Mouse (Mus musculus) midbrain, embryonic 14.5 days (tissue): ENCODE measurements around the gene Cd164. TPM values are rescaled to one million over a fixed set of nuclear protein-coding genes. Genes with fewer than 3 reads are reported as not detected.

Experiments
- ATAC-seq: fragments of 200-750 bp; cut with Nextera tagmentation; 2 replicates; pipeline ENCODE4 v1.8.0; 2017; ENCODE audit warnings: moderate number of reproducible peaks, moderate library complexity; ENCODE audit not compliant: low FRiP score, low TSS enrichment
- DNase-seq: peaks from one replicate; pipeline ENCODE4 v3.0.0-alpha.2; 2015
- H3K27ac ChIP-seq: fragments of 300-500 bp; sonication (generic); replicated peaks from 2 replicates; pipeline ENCODE4 v1.5.1; 2014; ENCODE audit warnings: mild to moderate bottlenecking, low read depth, low read length, moderate library complexity
- H3K27me3 ChIP-seq: fragments of 300-500 bp; sonication (generic); 2 replicates; pipeline ENCODE4 v1.6.1; 2014; ENCODE audit warnings: low read length, control low read depth, mixed read lengths; ENCODE audit not compliant: control insufficient read depth, insufficient read depth
- H3K36me3 ChIP-seq: fragments of 300-500 bp; sonication (generic); 2 replicates; pipeline ENCODE4 v1.6.1; 2014; ENCODE audit warnings: low read length, control low read depth; ENCODE audit not compliant: control insufficient read depth, insufficient read depth
- H3K4me1 ChIP-seq: fragments of 300-500 bp; sonication (generic); 2 replicates; pipeline ENCODE4 v1.6.1; 2014; ENCODE audit warnings: mild to moderate bottlenecking, antibody characterized with exemption, low read length, control low read depth; ENCODE audit not compliant: control insufficient read depth, insufficient read depth
- H3K4me2 ChIP-seq: fragments of 300-500 bp; sonication (generic); 2 replicates; pipeline ENCODE4 v1.6.1; 2014; ENCODE audit warnings: mild to moderate bottlenecking, low read length, moderate library complexity
- H3K4me3 ChIP-seq: fragments of 300-500 bp; sonication (generic); replicated peaks from 2 replicates; pipeline ENCODE4 v1.5.1; 2014; ENCODE audit warnings: low read depth, low read length
- H3K9ac ChIP-seq: fragments of 300-500 bp; sonication (generic); replicated peaks from 2 replicates; pipeline ENCODE4 v1.6.1; 2014; ENCODE audit warnings: mild to moderate bottlenecking, low read length, moderate library complexity
- H3K9me3 ChIP-seq: fragments of 300-500 bp; sonication (generic); 2 replicates; pipeline ENCODE4 v1.6.1; 2016; ENCODE audit warnings: low read length, control low read depth, mixed read lengths; ENCODE audit not compliant: control insufficient read depth
- WGBS: fragments of 180-500 bp; shearing (Covaris S2); extraction: QIAGEN DNeasy Blood & Tissue Kit; methylation state at CpG from one replicate; pipeline ENCODE4 v1.1.7; 2014; 5-methylcytosine and 5-hydroxymethylcytosine counted together
- polyA plus RNA-seq: library from polyadenylated mRNA; unstranded; fragments of >200 nt; fragmentation: Nextera tagmentation; extraction: Ambion mirVana; gene quantifications from 2 replicates; pipeline ENCODE4 v1.2.1, GENCODE M21; 2014

The Cd164 gene
- polyA plus RNA-seq, 1 experiment from 2014 or later = 63.8 TPM

DNA sequence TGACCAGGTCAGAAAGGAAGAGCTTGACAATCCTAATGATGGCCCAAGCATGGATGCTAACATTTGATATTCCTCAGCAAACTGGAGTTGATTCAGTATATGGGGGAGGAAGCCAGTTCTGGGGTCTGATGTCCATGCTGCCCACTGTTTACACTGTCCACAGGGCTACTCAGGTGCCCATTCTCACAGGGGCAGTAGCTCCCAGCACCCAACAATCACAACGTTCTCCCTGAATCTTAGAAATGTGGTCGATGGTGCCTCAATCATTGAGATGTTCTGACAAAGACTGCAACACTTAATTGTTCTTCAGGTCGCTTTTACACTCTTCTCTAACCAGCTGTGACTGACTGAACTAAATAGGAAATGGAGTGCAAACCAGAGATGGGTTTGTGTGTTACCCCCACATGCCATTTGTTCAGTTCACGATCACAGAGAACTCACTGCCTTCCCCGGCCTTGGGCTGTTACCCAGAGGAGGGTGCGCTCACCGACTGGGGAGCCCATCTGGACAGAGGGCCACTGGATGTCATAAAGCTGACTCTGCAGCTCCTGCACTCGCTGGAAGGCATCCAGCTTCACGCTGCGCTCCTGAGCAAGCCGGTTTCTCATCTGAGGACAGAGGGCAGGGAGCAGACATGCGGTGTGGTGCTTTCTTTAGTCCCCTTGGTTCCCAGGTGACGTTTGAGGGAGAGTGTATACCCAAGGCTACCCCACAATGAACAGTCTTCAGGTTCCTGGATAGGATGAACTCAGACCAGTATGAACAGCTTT is 27.4 kb downstream of the Cd164 start:
- H3K4me3 ChIP-seq = no peak overlapping the region
- no peak for ATAC-seq
- H3K9ac ChIP-seq = no peak overlapping the region
- H3K4me1 ChIP-seq = peaks cover 7% of the 10 kb centered on the region; the same call in 1 of the 2 replicates
- H3K4me2 ChIP-seq = no peak overlapping the region
- 72% methylated on average over 13 of the region's 13 CpGs for WGBS
- DNase-seq = no peak
- H3K27me3 ChIP-seq = 0 out of 2 replicates have a peak, but pooled peaks cover 4% of the 10 kb centered on the region
- no peak overlapping the region for H3K27ac ChIP-seq
- H3K9me3 ChIP-seq = 0 out of 2 replicates have a peak, but pooled peaks cover 5% of the 10 kb centered on the region
- H3K36me3 ChIP-seq = no peaks in the 10 kb centered on the region

DNA sequence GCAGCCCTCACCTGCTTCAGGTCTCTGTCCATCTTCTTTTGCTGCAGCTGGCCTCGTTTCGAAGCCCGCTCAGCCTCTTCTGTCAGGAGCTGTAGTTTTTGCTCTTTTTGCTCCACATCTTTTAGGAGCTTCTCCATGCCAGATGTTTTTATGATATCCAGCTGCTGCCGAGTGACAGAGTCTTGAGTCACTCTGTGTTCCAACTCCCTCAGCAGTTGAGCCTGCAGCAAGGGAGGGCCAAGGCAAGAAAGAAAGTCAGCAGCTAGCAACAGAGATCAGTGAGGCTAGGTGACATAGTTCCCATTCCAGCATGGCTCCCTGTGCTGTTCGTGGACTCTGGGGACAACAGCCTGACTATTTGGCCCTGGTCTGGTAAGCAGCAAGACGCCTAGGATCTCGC is 31.5 kb downstream of the Cd164 start:
- Histone ChIP-seq H3K27ac (no peak overlapping the region), H3K36me3 (no peaks in the 10 kb centered on the region), H3K4me3 (no peak overlapping the region), H3K27me3 (no peaks in the 10 kb centered on the region), H3K4me1 (no peaks in the 10 kb centered on the region), H3K4me2 (no peak overlapping the region), H3K9me3 (0 out of 2 replicates have a peak, but pooled peaks cover 5% of the 10 kb centered on the region), H3K9ac (no peak overlapping the region)
- DNase-seq (no peak), ATAC-seq (no peak)
- WGBS = 87% methylated on average over 7 of the region's 7 CpGs

DNA sequence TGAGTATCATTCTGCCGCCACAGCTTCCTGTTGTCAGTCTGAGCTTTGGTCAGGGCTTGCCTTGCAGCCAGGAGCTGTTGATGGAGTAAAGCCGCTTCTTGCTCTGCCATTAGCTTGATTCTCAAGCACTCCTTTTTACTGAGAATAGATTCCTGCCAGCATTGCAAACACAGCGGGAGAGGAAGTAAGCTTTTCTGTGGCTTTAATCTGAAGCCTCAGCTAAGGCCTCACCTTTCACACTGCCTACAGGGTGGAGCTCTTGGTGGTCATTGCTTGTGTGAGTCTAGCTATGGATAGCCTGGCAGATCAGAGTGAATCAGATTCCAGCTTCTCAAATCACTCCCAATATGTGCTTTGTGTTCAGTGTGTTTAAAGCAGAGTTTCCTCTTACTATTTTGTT is 33.1 kb downstream of the Cd164 start:
- no peaks in the 10 kb centered on the region for H3K27me3 ChIP-seq
- DNase-seq (no peak), ATAC-seq (no peak)
- no peak overlapping the region for H3K27ac ChIP-seq
- no peak overlapping the region for H3K4me2 ChIP-seq
- no peak overlapping the region for H3K4me3 ChIP-seq
- no peak overlapping the region for H3K9ac ChIP-seq
- 14% methylated on average over 3 of the region's 3 CpGs for WGBS
- 0 out of 2 replicates have a peak, but pooled peaks cover 5% of the 10 kb centered on the region for H3K9me3 ChIP-seq
- H3K4me1 ChIP-seq = no peaks in the 10 kb centered on the region
- H3K36me3 ChIP-seq = no peaks in the 10 kb centered on the region

DNA sequence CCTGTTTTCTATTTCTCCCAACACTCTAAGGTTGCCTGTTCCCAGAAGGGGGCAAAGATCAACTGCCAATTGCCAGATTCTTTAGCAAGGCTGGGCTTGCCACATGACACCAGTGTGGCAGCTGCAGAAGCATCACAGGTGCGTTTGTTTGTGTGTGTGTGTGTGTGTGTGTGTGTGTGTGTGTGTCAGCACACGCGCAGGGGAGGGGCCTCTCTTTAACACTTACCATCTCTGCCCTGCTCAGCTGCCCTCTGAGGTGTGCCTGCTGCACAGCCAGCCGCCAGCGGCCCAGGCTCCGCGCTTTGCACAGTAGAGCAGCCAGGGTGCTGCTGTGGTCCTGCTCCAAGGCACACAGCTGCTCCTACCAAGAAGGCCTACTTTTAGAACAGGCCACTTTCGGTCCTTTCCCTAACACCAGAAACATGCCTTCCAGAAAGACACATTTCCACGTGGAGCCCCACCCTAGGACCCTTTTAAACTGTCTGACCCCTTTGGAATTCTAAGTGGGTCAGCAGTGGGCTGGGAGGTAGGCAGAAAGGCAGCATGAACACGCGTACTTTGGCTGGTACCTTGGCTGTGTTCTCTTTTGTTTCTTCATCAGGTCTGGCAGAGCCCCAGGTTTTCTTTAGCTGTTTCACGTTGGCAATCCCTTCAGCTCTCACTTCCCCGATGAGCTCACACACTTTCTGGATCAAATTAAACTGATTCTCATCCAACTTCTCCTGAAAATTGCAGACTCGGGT is 33.8 kb downstream of the Cd164 start:
- no peak for ATAC-seq
- Histone ChIP-seq H3K27me3 (no peaks in the 10 kb centered on the region), H3K4me3 (no peak overlapping the region), H3K4me1 (no peaks in the 10 kb centered on the region), H3K9me3 (0 out of 2 replicates have a peak, but pooled peaks cover 5% of the 10 kb centered on the region), H3K9ac (no peak overlapping the region), H3K4me2 (no peak overlapping the region), H3K27ac (no peak overlapping the region), H3K36me3 (no peaks in the 10 kb centered on the region)
- DNase-seq = peak; percentile 19
- 44% methylated on average over 14 of the region's 14 CpGs for WGBS

DNA sequence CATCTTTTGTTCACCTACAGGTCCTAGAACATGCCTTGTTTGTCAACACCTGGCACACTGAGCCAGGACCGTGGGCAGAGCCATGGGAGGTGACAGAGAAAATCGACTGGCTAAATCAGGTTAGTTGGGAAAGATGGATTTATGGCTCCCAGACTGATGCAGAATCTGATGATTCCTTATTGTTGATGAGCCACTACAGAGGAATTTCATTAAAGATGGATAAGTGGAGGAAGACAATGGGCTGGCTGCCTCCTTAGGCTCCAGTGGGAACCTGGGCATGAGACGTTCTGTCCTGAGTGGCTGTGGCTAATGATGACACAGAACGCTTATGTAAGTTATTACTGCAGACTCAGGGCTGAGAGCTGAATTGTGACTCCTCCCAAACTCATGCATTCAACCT is 34.5 kb downstream of the Cd164 start:
- Histone ChIP-seq H3K9me3 (0 out of 2 replicates have a peak, but pooled peaks cover 5% of the 10 kb centered on the region), H3K36me3 (no peaks in the 10 kb centered on the region), H3K27me3 (no peaks in the 10 kb centered on the region), H3K27ac (no peak overlapping the region), H3K4me1 (no peaks in the 10 kb centered on the region), H3K4me3 (no peak overlapping the region), H3K9ac (no peak overlapping the region), H3K4me2 (no peak overlapping the region)
- DNase-seq = no peak
- 81% methylated on average over 4 of the region's 4 CpGs for WGBS
- no peak for ATAC-seq

DNA sequence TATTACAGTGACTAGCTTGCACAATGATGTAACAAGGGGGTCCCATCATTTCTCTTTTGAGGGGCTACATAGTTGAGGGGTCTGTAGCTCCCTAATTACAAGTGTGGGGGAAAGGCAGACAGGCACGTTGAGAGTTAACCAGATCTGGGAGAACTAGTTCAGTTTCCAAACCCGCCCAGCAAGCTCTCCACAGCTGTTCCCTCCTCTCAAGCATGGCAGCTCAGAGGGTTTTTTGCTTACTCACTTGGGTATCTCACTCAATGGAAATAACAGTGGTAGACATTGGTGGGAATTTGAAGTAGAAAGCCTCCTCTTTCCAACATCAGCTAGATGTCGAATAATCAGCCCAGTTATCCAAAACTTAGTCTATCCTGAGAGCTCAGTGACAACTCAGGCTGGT is 35.9 kb downstream of the Cd164 start:
- no peak for DNase-seq
- Histone ChIP-seq H3K4me1 (no peaks in the 10 kb centered on the region), H3K9me3 (0 out of 2 replicates have a peak, but pooled peaks cover 7% of the 10 kb centered on the region), H3K27ac (no peak overlapping the region), H3K36me3 (no peaks in the 10 kb centered on the region), H3K4me3 (no peak overlapping the region), H3K4me2 (no peak overlapping the region), H3K9ac (no peak overlapping the region), H3K27me3 (no peaks in the 10 kb centered on the region)
- WGBS = 88% methylated on average over 3 of the region's 3 CpGs
- no peak for ATAC-seq

DNA sequence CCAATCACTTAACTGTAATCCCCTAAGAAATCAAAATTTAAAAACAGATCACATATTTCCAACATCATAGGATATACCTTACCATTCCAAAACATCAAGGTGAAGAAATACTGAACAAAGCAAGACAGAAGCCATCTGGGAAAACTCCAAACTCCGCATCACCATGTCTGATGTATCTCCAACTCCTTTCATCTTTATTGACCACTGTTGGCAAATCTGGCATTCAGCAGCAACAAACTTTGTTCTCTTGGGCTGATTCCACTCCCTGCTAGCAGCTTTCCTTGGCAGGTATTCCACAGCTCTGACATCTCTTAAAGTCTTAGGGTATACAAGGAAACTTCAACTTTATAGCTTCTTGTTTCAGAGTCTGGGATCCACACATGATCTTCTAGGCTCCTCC is 39.2 kb downstream of the Cd164 start:
- Histone ChIP-seq H3K9me3 (peaks cover 17% of the 10 kb centered on the region), H3K27me3 (no peaks in the 10 kb centered on the region), H3K4me3 (no peak overlapping the region), H3K27ac (no peak overlapping the region), H3K36me3 (no peaks in the 10 kb centered on the region), H3K9ac (no peak overlapping the region), H3K4me1 (no peaks in the 10 kb centered on the region), H3K4me2 (no peak overlapping the region)
- 100% methylated on average over 1 of the region's 1 CpGs for WGBS
- DNase-seq = no peak
- ATAC-seq = no peak

DNA sequence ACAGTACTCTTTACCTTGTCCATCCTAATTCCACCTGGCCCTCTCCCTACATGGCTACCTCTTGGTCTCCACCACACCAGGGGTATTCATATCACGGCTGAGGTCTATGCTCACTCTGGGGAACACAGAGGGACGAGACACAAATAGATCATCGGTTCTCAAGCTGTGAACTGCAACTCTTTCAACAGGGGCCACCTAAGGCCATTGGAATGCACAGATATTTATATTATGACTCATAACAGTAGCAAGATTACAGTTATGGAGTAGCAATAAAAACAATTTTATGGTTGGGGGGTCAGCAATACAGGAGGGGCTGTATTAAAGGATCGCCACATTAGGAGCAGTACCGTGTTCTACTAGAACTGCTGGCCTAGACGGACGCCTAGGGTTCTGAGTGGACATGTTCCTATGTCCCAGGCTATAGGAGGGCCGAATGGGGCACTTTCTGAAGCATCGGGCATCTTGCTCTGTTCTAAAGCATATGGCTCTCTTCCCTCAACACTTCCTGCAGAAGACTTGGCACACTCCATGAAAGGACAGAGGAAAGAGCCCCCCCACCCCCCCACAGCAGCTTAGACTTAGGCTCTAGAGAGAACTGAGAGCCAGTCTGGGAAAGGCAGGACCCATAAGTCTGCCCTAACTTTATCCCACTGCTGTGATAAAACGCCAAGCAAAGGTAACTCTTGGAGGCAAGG is 42.6 kb downstream of the Cd164 start:
- DNase-seq = no peak

More for the DNA sequence above, 42.6 kb downstream of the Cd164 start:
- ATAC-seq = no peak
- Histone ChIP-seq H3K4me3 (no peak overlapping the region), H3K36me3 (no peaks in the 10 kb centered on the region), H3K4me1 (no peaks in the 10 kb centered on the region), H3K4me2 (no peak overlapping the region), H3K9ac (no peak overlapping the region), H3K27me3 (no peaks in the 10 kb centered on the region), H3K27ac (no peak overlapping the region), H3K9me3 (peaks cover 17% of the 10 kb centered on the region)
- WGBS = 95% methylated on average over 10 of the region's 10 CpGs
